Mouse (Mus musculus) cerebellum, adult 9-11 months (tissue): ENCODE results near the gene Ctps2.

Source experiments
- DNase-seq: peaks from one replicate; pipeline ENCODE4 v3.0.0; 2022

Ctps2 gene

GRCm38 (mm10) chrX:162986876-162987495 is 85.9 kb downstream of the Ctps2 start:
- DNase-seq = no peak

DNA sequence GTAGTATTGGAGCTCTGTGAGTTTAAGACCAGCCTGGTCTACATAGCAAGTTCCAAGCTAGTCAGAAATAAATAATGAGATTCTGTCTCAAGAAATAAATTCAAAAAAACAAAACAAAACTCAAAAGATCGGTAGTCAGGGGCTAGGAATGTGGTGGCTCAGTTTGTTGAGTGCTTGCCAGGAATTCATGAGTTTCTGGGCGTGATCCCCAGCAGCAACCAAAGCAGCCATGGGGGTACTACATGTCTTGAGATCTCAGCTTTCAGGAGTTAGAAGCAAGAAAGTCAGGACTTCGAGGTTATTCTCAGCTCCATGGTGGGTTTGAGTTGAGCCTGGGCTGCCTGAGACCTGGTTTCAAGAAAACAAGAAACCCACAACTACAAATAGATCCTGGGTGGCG is 90.4 kb downstream of the Ctps2 start:
- DNase-seq = no peak

- no peak for DNase-seq
Observed at GRCm38 (mm10) chrX:162992121-162992520, 91.1 kb downstream of the Ctps2 start.

GRCm38 (mm10) chrX:163027864-163028263 is 126.8 kb downstream of the Ctps2 start:
- no peak for DNase-seq

- no peak for DNase-seq
Observed at GRCm38 (mm10) chrX:163038767-163039166, 137.7 kb downstream of the Ctps2 start.

DNA sequence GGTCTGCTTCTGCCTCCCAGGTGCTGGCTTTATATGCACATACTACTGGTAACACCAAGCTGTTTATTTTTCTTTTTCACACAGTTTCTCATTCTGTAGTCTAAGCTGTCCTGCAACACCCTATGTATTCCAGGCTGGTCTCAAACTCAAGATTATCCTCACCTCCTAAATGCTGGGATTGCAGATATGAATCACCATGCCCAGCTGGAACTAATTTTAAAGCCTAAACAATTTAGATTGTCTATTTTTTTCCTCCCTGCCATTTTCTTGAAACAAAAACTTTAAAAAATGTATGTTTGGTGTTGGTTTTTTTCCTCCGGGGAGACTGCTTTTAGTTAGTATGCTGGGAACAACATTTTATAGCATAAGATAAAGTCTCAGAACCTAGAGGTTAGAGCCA is 141.7 kb downstream of the Ctps2 start:
- DNase-seq = no peak

DNA sequence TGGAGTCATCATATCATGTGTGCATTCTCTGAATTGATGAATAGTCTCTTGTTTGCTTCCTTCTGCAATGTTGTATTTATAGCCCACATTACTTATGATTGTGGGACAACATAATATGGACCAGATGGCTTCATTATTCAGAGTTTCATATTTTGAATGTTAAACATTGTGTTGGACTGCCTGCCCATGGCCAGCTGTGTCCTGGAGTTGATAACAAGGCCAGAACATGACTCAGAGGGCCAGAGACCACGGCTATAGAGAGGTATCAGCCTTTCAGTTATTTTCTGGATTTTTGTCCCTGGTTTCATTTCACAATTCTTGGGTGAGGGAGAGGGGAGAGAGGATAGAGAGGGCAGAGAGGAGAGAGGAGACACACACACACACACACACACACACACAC is 162.9 kb downstream of the Ctps2 start:
- no peak for DNase-seq
